Mouse (Mus musculus) testis, adult 2 months (tissue): ENCODE measurements around the gene Rnf115. TPM values are rescaled to one million over a fixed set of nuclear protein-coding genes. Genes with fewer than 3 reads are reported as not detected.
"Not testable (repeated sequence)": the region's sequence is repeated elsewhere in the genome, so short reads cannot be mapped to it uniquely, and the experiment has no call there.

Source experiments
- H3K27ac ChIP-seq: fragments of 200-500 bp; 2 replicates; pipeline ENCODE4 v1.5.1; 2012; ENCODE audit warnings: low read depth, low read length; ENCODE audit not compliant: control insufficient read depth, insufficient read depth
- H3K27me3 ChIP-seq: fragments of 200-500 bp; 2 replicates; pipeline ENCODE4 v1.6.1; 2012; ENCODE audit warnings: mild to moderate bottlenecking, low read length, moderate library complexity; ENCODE audit not compliant: control insufficient read depth, insufficient read depth
- H3K36me3 ChIP-seq: fragments of 200-500 bp; 2 replicates; pipeline ENCODE4 v1.6.1; 2012; ENCODE audit warnings: mild to moderate bottlenecking, low read length; ENCODE audit not compliant: control insufficient read depth, insufficient read depth
- H3K4me1 ChIP-seq: fragments of 200-500 bp; 2 replicates; pipeline ENCODE4 v1.6.1; 2012; ENCODE audit warnings: low read length; ENCODE audit not compliant: control insufficient read depth, insufficient read depth
- H3K4me3 ChIP-seq: fragments of 200-500 bp; 2 replicates; pipeline ENCODE4 v1.5.1; 2012; ENCODE audit warnings: low read depth, mild to moderate bottlenecking, low read length, moderate library complexity, mixed read lengths; ENCODE audit not compliant: control insufficient read depth
- CTCF ChIP-seq: fragments of 200-500 bp; IDR thresholded peaks from 2 replicates; pipeline ENCODE4 v1.5.1; 2012; ENCODE audit warnings: low read depth, mild to moderate bottlenecking, inconsistent platforms, low read length, moderate library complexity; ENCODE audit not compliant: control insufficient read depth, insufficient read depth, insufficient replicate concordance
- POLR2A ChIP-seq: fragments of 200-500 bp; IDR thresholded peaks from 2 replicates; pipeline ENCODE4 v1.6.1; 2012; ENCODE audit warnings: low read depth, mild to moderate bottlenecking, inconsistent platforms, low read length, moderate library complexity; ENCODE audit not compliant: control insufficient read depth
- polyA plus RNA-seq: library from polyadenylated mRNA; depleted of rRNA; stranded (reverse); fragments of >200 nt; gene quantifications from 2 replicates; pipeline ENCODE4 v1.2.3, GENCODE M21; 2012

Rnf115 gene
- polyA plus RNA-seq, 1 experiment = 9.4 TPM

- H3K36me3 ChIP-seq = no peaks in the 10 kb centered on the region
- H3K4me3 ChIP-seq = no peak overlapping the region
- no peaks in the 10 kb centered on the region for H3K27me3 ChIP-seq
- H3K27ac ChIP-seq = no peak overlapping the region
- TF ChIP-seq POLR2A (no peak), CTCF (no peak)
- H3K4me1 ChIP-seq = peaks cover 6% of the 10 kb centered on the region
Measured at GRCm38 (mm10) chr3:96735200-96735599, 7.7 kb downstream of the Rnf115 start.

GRCm38 (mm10) chr3:96737013-96737740 lies 9.7 kb downstream of the Rnf115 start:
- Histone ChIP-seq H3K36me3 (no peaks in the 10 kb centered on the region), H3K27me3 (no peaks in the 10 kb centered on the region), H3K4me1 (peaks cover 2% of the 10 kb centered on the region; the same call in 1 of the 2 replicates), H3K27ac (no peak overlapping the region), H3K4me3 (no peak overlapping the region)
- TF ChIP-seq CTCF (no peak), POLR2A (no peak)

- no peak overlapping the region for H3K27ac ChIP-seq
- TF ChIP-seq CTCF (no peak), POLR2A (no peak)
- no peaks in the 10 kb centered on the region for H3K36me3 ChIP-seq
- no peaks in the 10 kb centered on the region for H3K27me3 ChIP-seq
- H3K4me3 ChIP-seq = no peak overlapping the region
- peaks cover 2% of the 10 kb centered on the region; the same call in 1 of the 2 replicates for H3K4me1 ChIP-seq
Measured at GRCm38 (mm10) chr3:96737995-96738394, 10.5 kb downstream of the Rnf115 start.

GRCm38 (mm10) chr3:96740279-96740678 lies 12.8 kb downstream of the Rnf115 start:
- not testable (repeated sequence) for H3K27me3 ChIP-seq, H3K4me1 ChIP-seq

GRCm38 (mm10) chr3:96744348-96744747 lies 16.9 kb downstream of the Rnf115 start:
- no peak overlapping the region for H3K4me3 ChIP-seq

More at GRCm38 (mm10) chr3:96740279-96740678, 12.8 kb downstream of the Rnf115 start:
- H3K27ac ChIP-seq, H3K36me3 ChIP-seq, H3K4me3 ChIP-seq: not testable (repeated sequence)

GRCm38 (mm10) chr3:96746829-96747228 lies 19.4 kb downstream of the Rnf115 start:
- Histone ChIP-seq H3K4me3 (no peak overlapping the region), H3K4me1 (no peaks in the 10 kb centered on the region), H3K27me3 (no peaks in the 10 kb centered on the region), H3K36me3 (no peaks in the 10 kb centered on the region), H3K27ac (no peak overlapping the region)
- TF ChIP-seq POLR2A (no peak), CTCF (no peak)

More at GRCm38 (mm10) chr3:96744348-96744747, 16.9 kb downstream of the Rnf115 start:
- no peaks in the 10 kb centered on the region for H3K36me3 ChIP-seq
- H3K4me1 ChIP-seq = no peaks in the 10 kb centered on the region
- H3K27me3 ChIP-seq = no peaks in the 10 kb centered on the region
- H3K27ac ChIP-seq = no peak overlapping the region
- TF ChIP-seq POLR2A = no peak
- TF ChIP-seq CTCF = no peak

GRCm38 (mm10) chr3:96755935-96756334 lies 28.5 kb downstream of the Rnf115 start:
- H3K4me1 ChIP-seq = no peaks in the 10 kb centered on the region
- TF ChIP-seq POLR2A = no peak
- TF ChIP-seq CTCF = no peak
- no peak overlapping the region for H3K4me3 ChIP-seq
- H3K27me3 ChIP-seq = no peaks in the 10 kb centered on the region
- H3K27ac ChIP-seq = no peak overlapping the region
- H3K36me3 ChIP-seq = no peaks in the 10 kb centered on the region
